Mouse (Mus musculus) megakaryocyte, embryonic 14.5 days (primary cell): ENCODE results near the gene Klf7.

Experiments
- FLI1 ChIP-seq: IDR thresholded peaks from 2 replicates; pipeline ENCODE4 v1.6.1; 2012; ENCODE audit warnings: low read length, inconsistent platforms, mixed read lengths
- GATA1 ChIP-seq: IDR thresholded peaks from 3 replicates; pipeline ENCODE4 v1.6.1; 2012; ENCODE audit warnings: mixed read lengths, low read length, inconsistent platforms, borderline replicate concordance

GRCm38 (mm10) chr1:64000597-64000996 lies 121.5 kb downstream of the Klf7 start:
- TF ChIP-seq FLI1 = no peak
- TF ChIP-seq GATA1 = no peak
